Mouse (Mus musculus) embryonic fibroblast, embryonic 13.5 days (primary cell): ENCODE measurements around the gene BC025920.

ENCODE experiments used
- CTCF ChIP-seq: IDR thresholded peaks from 2 replicates; pipeline ENCODE4 v1.5.1; 2011; ENCODE audit warnings: mild to moderate bottlenecking, control low read depth, low read length, moderate library complexity, borderline replicate concordance; ENCODE audit not compliant: insufficient read depth
- POLR2A ChIP-seq: IDR thresholded peaks from 2 replicates; pipeline ENCODE4 v1.6.1; 2011; ENCODE audit warnings: low read depth, mild to moderate bottlenecking, control low read depth, low read length, moderate library complexity

DNA sequence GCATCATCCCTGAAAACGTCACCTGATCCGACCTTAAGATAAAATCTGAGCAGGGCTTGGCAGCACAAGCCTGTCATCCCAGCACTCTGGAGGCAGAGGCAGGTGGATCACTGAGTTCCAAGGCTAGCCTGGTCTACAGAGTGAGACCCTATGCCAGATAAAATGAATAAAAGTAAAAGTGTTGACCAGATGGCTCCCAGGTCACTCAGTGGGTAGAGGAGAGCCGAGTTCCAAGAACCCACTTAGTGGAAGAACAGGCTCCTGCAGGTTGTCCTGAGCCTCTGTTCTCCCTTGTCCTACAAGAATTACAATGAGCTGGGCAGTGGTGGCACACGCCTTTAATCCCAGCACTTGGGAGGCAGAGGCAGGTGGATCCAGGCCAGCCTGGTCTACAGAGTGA lies 12.8 kb upstream of the BC025920 start:
- TF ChIP-seq POLR2A (no peak), CTCF (no peak)
